Mouse (Mus musculus): ENCODE data around the gene Eif5a.
A peak's percentile ranks its signal among the peaks of the same experiment; 100 is the strongest.

- TF ChIP-seq POLR2A (IDR thresholded peaks at IDR 0.05; ENCODE audit: insufficient read depth, low read depth, low read length) (peak; percentile 52), CTCF (IDR thresholded peaks at IDR 0.05; ENCODE audit: insufficient read depth, low read depth, low read length) (no peak)
Measured at GRCm38 (mm10) chr11:69913554-69914371, 8.0 kb downstream of the Eif5a start, which contains the start of gene Gps2.

Measured in olfactory bulb, adult 2 months (tissue).